Mouse (Mus musculus) embryonic facial prominence, embryonic 13.5 days (tissue): ENCODE data around the gene Cpne5. TPM values are rescaled to one million over a fixed set of nuclear protein-coding genes. Genes with fewer than 3 reads are reported as not detected.

Experiments used
- ATAC-seq: fragments of 200-750 bp; cut with Nextera tagmentation; 2 replicates; pipeline ENCODE4 v1.8.0; 2017; ENCODE audit warnings: low read depth; ENCODE audit not compliant: insufficient number of reproducible peaks, insufficient read depth, low FRiP score, low TSS enrichment
- H3K27ac ChIP-seq: fragments of 300-500 bp; sonication (generic); 2 replicates; pipeline ENCODE4 v1.5.1; 2015; ENCODE audit warnings: moderate library complexity, mild to moderate bottlenecking, inconsistent platforms
- H3K27me3 ChIP-seq: fragments of 300-500 bp; sonication (generic); 2 replicates; pipeline ENCODE4 v1.6.1; 2015; ENCODE audit warnings: mild to moderate bottlenecking, inconsistent platforms
- H3K36me3 ChIP-seq: fragments of 300-500 bp; sonication (generic); 2 replicates; pipeline ENCODE4 v1.6.1; 2015; ENCODE audit warnings: mild to moderate bottlenecking, inconsistent platforms
- H3K4me1 ChIP-seq: fragments of 300-500 bp; sonication (generic); 2 replicates; pipeline ENCODE4 v1.6.1; 2015; ENCODE audit warnings: inconsistent platforms
- H3K4me2 ChIP-seq: fragments of 300-500 bp; sonication (generic); 2 replicates; pipeline ENCODE4 v1.6.1; 2015; ENCODE audit warnings: moderate library complexity, mild to moderate bottlenecking, inconsistent platforms
- H3K4me3 ChIP-seq: fragments of 300-500 bp; sonication (generic); 2 replicates; pipeline ENCODE4 v1.5.1; 2015; ENCODE audit warnings: mild to moderate bottlenecking, inconsistent platforms
- H3K9ac ChIP-seq: fragments of 300-500 bp; sonication (generic); 2 replicates; pipeline ENCODE4 v1.6.1; 2015; ENCODE audit warnings: mild to moderate bottlenecking, inconsistent platforms
- H3K9me3 ChIP-seq: fragments of 300-500 bp; sonication (generic); 2 replicates; pipeline ENCODE4 v1.6.1; 2016; ENCODE audit warnings: inconsistent platforms
- WGBS: fragments of 180-500 bp; shearing (Covaris S2); methylation state at CpG from one replicate; pipeline ENCODE4 v1.1.7; 2015; ENCODE audit warnings: mixed read lengths; 5-methylcytosine and 5-hydroxymethylcytosine counted together
- polyA plus RNA-seq: library from polyadenylated mRNA; unstranded; fragments of >200 nt; fragmentation: Nextera tagmentation; extraction: Ambion mirVana; gene quantifications from 2 replicates; pipeline ENCODE4 v1.2.1, GENCODE M21; 2015

The Cpne5 gene
- polyA plus RNA-seq, 1 experiment from 2014 or later: 36.0 TPM

DNA sequence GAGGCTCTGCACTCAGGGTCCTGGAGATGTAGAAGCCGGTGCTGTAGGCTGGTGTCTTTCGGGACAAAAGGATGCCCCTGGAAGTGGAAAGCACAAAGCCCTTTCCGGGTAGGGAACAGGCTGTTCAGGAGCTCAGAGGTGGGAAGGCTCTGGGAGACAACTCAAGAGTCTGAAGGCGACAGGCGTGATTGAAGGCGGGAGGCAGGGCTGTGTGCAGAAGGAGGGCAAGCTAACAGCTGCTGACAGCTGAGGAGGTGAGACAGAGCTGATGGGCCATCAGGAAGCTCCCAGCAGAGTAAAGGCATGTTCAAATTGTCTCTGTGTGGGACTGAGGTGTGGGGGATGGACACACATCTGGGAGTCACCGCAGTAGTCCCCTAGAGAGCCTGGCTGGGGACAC is 1.9 kb downstream of the Cpne5 start:
- WGBS: 67% methylated on average over 7 of the region's 7 CpGs
- H3K9me3 ChIP-seq: no peaks in the 10 kb centered on the region
- H3K27ac ChIP-seq: no peak overlapping the region
- ATAC-seq: no peak
- peaks cover 45% of the 10 kb centered on the region for H3K27me3 ChIP-seq
- H3K4me3 ChIP-seq: peak overlapping the region; percentile 67; the same call in 1 of the 2 replicates
- no peaks in the 10 kb centered on the region for H3K36me3 ChIP-seq
- peaks cover 41% of the 10 kb centered on the region for H3K4me1 ChIP-seq
- H3K4me2 ChIP-seq: peak overlapping the region; percentile 99
- 0 out of 2 replicates have a peak overlapping the region, but pooled peaks have one; percentile 75 for H3K9ac ChIP-seq

DNA sequence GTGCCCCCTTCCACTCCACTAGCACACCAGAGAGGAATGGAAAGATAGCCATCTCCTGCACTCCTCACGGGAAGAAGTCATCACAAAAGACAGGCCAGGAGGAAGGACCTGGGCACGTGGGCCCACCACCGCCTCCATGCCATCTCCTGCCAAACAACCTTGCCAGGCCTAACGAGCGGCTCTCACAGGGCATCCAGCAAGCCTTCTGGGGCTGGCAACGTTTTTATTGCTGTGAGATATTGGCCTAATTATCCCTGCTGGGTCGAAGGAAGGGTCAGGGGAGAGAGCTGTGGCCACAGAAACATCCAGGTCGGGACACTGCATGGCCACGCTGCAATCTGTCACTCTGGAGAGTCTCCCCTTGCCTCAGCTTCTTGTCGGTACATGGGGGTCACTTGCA is 6.9 kb downstream of the Cpne5 start:
- Histone ChIP-seq H3K4me3 (no peak overlapping the region), H3K36me3 (no peaks in the 10 kb centered on the region), H3K9ac (no peak overlapping the region), H3K9me3 (no peaks in the 10 kb centered on the region), H3K4me2 (no peak overlapping the region), H3K27ac (no peak overlapping the region), H3K27me3 (peaks cover 14% of the 10 kb centered on the region), H3K4me1 (peaks cover 28% of the 10 kb centered on the region)
- 87% methylated on average over 10 of the region's 10 CpGs for WGBS
- ATAC-seq: no peak

GRCm38 (mm10) chr17:29220631-29221030 is 17.3 kb downstream of the Cpne5 start:
- no peaks in the 10 kb centered on the region for H3K36me3 ChIP-seq
- H3K9me3 ChIP-seq: no peaks in the 10 kb centered on the region
- H3K27ac ChIP-seq: no peak overlapping the region
- no peak for ATAC-seq
- H3K9ac ChIP-seq: no peak overlapping the region
- no peak overlapping the region for H3K4me2 ChIP-seq
- no peak overlapping the region for H3K4me3 ChIP-seq
- 68% methylated on average over 14 of the region's 14 CpGs for WGBS
- H3K27me3 ChIP-seq: peaks cover 9% of the 10 kb centered on the region
- H3K4me1 ChIP-seq: peaks cover 14% of the 10 kb centered on the region

GRCm38 (mm10) chr17:29218017-29218416 is 19.9 kb downstream of the Cpne5 start:
- no peak overlapping the region for H3K9ac ChIP-seq
- WGBS: 35% methylated on average over 5 of the region's 5 CpGs
- no peak overlapping the region for H3K4me2 ChIP-seq
- H3K36me3 ChIP-seq: no peaks in the 10 kb centered on the region
- H3K27ac ChIP-seq: 0 out of 2 replicates have a peak overlapping the region, but pooled peaks have one; percentile 22
- H3K9me3 ChIP-seq: no peaks in the 10 kb centered on the region
- peaks cover 28% of the 10 kb centered on the region for H3K4me1 ChIP-seq
- peaks cover 24% of the 10 kb centered on the region for H3K27me3 ChIP-seq
- ATAC-seq: no peak
- no peak overlapping the region for H3K4me3 ChIP-seq

- Histone ChIP-seq H3K4me2 (no peak overlapping the region), H3K4me3 (no peak overlapping the region), H3K27me3 (peaks cover 24% of the 10 kb centered on the region), H3K9ac (no peak overlapping the region), H3K4me1 (peaks cover 28% of the 10 kb centered on the region), H3K36me3 (no peaks in the 10 kb centered on the region), H3K27ac (no peak overlapping the region), H3K9me3 (no peaks in the 10 kb centered on the region)
- no peak for ATAC-seq
- WGBS: 48% methylated on average over 7 of the region's 7 CpGs
Measured at GRCm38 (mm10) chr17:29216078-29216477, 21.9 kb downstream of the Cpne5 start.

- Histone ChIP-seq H3K9ac (no peak overlapping the region), H3K9me3 (no peaks in the 10 kb centered on the region), H3K27ac (no peak overlapping the region), H3K36me3 (0 out of 2 replicates have a peak, but pooled peaks cover 2% of the 10 kb centered on the region), H3K4me3 (no peak overlapping the region), H3K4me1 (peaks cover 25% of the 10 kb centered on the region), H3K27me3 (peaks cover 24% of the 10 kb centered on the region), H3K4me2 (no peak overlapping the region)
- no peak for ATAC-seq
- WGBS: 23% methylated on average over 10 of the region's 10 CpGs
Measured at GRCm38 (mm10) chr17:29214655-29215054, 23.3 kb downstream of the Cpne5 start.

DNA sequence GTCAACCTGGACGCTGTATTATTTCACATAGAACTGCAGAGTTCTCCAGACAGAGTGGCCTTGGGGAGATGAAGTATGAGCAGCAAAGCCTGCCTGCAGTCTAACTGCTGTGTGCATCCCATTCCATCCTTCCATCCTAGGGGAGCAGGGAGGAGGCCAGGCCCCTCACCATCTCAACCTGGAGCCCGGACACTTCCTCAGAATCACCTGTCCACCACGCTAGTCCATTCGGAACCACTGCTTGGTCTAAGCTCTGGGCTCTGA is 23.8 kb downstream of the Cpne5 start:
- no peak for ATAC-seq
- H3K27me3 ChIP-seq: peaks cover 24% of the 10 kb centered on the region
- H3K36me3 ChIP-seq: 0 out of 2 replicates have a peak, but pooled peaks cover 7% of the 10 kb centered on the region
- H3K4me2 ChIP-seq: no peak overlapping the region
- H3K9me3 ChIP-seq: no peaks in the 10 kb centered on the region
- no peak overlapping the region for H3K27ac ChIP-seq
- no peak overlapping the region for H3K4me3 ChIP-seq
- no peak overlapping the region for H3K9ac ChIP-seq
- H3K4me1 ChIP-seq: peaks cover 25% of the 10 kb centered on the region
- 53% methylated on average over 4 of the region's 4 CpGs for WGBS

GRCm38 (mm10) chr17:29213381-29214192 is 24.4 kb downstream of the Cpne5 start:
- peak overlapping the region; percentile 51; the same call in 1 of the 2 replicates for H3K9ac ChIP-seq
- no peaks in the 10 kb centered on the region for H3K9me3 ChIP-seq
- WGBS: 9% methylated on average over 12 of the region's 12 CpGs
- ATAC-seq: no peak
- peaks cover 24% of the 10 kb centered on the region for H3K27me3 ChIP-seq
- peaks cover 25% of the 10 kb centered on the region for H3K4me1 ChIP-seq
- no peak overlapping the region for H3K4me3 ChIP-seq
- peak overlapping the region; percentile 40; the same call in 1 of the 2 replicates for H3K4me2 ChIP-seq
- H3K27ac ChIP-seq: no peak overlapping the region
- 0 out of 2 replicates have a peak, but pooled peaks cover 8% of the 10 kb centered on the region for H3K36me3 ChIP-seq

- peaks cover 22% of the 10 kb centered on the region for H3K4me1 ChIP-seq
- 0 out of 2 replicates have a peak, but pooled peaks cover 10% of the 10 kb centered on the region for H3K36me3 ChIP-seq
- no peak overlapping the region for H3K9ac ChIP-seq
- no peak overlapping the region for H3K4me2 ChIP-seq
- no peak overlapping the region for H3K4me3 ChIP-seq
- no peak for ATAC-seq
- WGBS: 54% methylated on average over 7 of the region's 7 CpGs
- peaks cover 24% of the 10 kb centered on the region for H3K27me3 ChIP-seq
- no peak overlapping the region for H3K27ac ChIP-seq
- H3K9me3 ChIP-seq: no peaks in the 10 kb centered on the region
Measured at GRCm38 (mm10) chr17:29211836-29212235, 26.1 kb downstream of the Cpne5 start.

DNA sequence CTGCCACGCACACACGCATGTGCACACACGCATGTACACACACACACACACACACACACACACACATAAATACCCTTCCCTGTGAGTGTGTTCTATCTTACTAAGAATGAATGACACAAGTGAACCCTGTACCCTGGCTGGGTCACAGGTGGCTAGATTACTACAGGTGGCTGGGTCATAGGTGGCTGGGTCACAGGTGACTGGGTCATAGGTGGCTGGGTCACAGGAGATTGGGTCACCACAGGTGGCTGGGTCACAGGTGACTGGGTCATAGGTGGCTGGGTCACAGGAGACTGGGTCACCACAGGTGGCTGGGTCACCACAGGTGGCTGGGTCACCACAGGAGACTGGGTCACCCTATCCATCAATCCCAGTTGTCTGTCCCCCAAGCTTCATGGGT is 27.9 kb downstream of the Cpne5 start:
- peaks cover 14% of the 10 kb centered on the region for H3K4me1 ChIP-seq
- H3K4me2 ChIP-seq: no peak overlapping the region
- 0 out of 2 replicates have a peak, but pooled peaks cover 10% of the 10 kb centered on the region for H3K36me3 ChIP-seq
- ATAC-seq: no peak
- no peak overlapping the region for H3K27ac ChIP-seq
- WGBS: 93% methylated on average over 3 of the region's 3 CpGs
- H3K27me3 ChIP-seq: peaks cover 9% of the 10 kb centered on the region; the same call in 1 of the 2 replicates
- no peaks in the 10 kb centered on the region for H3K9me3 ChIP-seq
- no peak overlapping the region for H3K4me3 ChIP-seq
- H3K9ac ChIP-seq: no peak overlapping the region

DNA sequence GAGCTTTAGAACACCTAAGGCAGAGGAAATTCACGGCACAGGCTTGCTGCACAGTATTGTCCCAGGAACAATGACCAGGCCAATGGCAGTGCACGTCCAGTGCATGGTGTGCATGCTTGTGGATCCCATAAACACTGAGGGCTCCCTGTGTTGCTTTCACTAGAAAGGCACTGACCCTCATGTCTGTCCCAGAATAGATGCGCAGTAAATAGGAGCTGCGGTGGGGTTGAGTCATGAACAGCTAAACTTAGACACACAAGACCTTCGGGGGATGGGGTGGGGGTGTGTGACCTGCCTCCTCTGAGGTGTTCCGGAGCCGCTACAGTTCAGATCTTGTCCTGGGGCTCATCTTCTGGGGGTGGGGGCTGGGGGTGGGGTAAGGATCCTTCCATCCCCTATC is 31.9 kb downstream of the Cpne5 start:
- H3K9ac ChIP-seq: no peak overlapping the region
- H3K4me2 ChIP-seq: no peak overlapping the region
- no peak for ATAC-seq
- 0 out of 2 replicates have a peak, but pooled peaks cover 10% of the 10 kb centered on the region for H3K36me3 ChIP-seq
- H3K4me1 ChIP-seq: no peaks in the 10 kb centered on the region
- no peaks in the 10 kb centered on the region for H3K9me3 ChIP-seq
- WGBS: 79% methylated on average over 7 of the region's 7 CpGs
- no peak overlapping the region for H3K27ac ChIP-seq
- H3K27me3 ChIP-seq: no peaks in the 10 kb centered on the region
- no peak overlapping the region for H3K4me3 ChIP-seq

- Histone ChIP-seq H3K4me3 (no peak overlapping the region), H3K36me3 (no peaks in the 10 kb centered on the region), H3K9ac (no peak overlapping the region), H3K27me3 (no peaks in the 10 kb centered on the region), H3K4me2 (no peak overlapping the region), H3K9me3 (no peaks in the 10 kb centered on the region), H3K27ac (no peak overlapping the region), H3K4me1 (peaks cover 16% of the 10 kb centered on the region)
- ATAC-seq: no peak
- 88% methylated on average over 6 of the region's 6 CpGs for WGBS
Measured at GRCm38 (mm10) chr17:29202604-29203003, 35.4 kb downstream of the Cpne5 start.
